Mouse (Mus musculus) hindbrain, embryonic 11.5 days (tissue): ENCODE results near the gene Adarb2. TPM values are rescaled to one million over a fixed set of nuclear protein-coding genes. Genes with fewer than 3 reads are reported as not detected.

Experiments used
- ATAC-seq: fragments of 200-750 bp; cut with Nextera tagmentation; 2 replicates; pipeline ENCODE4 v1.8.0; 2017; ENCODE audit warnings: mild to moderate bottlenecking, moderate TSS enrichment, moderate library complexity; ENCODE audit not compliant: low FRiP score
- DNase-seq: peaks from one replicate; pipeline ENCODE4 v3.0.0-alpha.2; 2015; ENCODE audit warnings: low spot score
- H3K27ac ChIP-seq: fragments of 300-500 bp; sonication (generic); 2 replicates; pipeline ENCODE4 v1.5.1; 2014; ENCODE audit warnings: mild to moderate bottlenecking, low read depth, low read length
- H3K27me3 ChIP-seq: fragments of 300-500 bp; sonication (generic); 2 replicates; pipeline ENCODE4 v1.6.1; 2014; ENCODE audit warnings: mild to moderate bottlenecking, low read length, moderate library complexity, mixed read lengths; ENCODE audit not compliant: control insufficient read depth, insufficient read depth
- H3K36me3 ChIP-seq: fragments of 300-500 bp; sonication (generic); 2 replicates; pipeline ENCODE4 v1.6.1; 2014; ENCODE audit warnings: mild to moderate bottlenecking, low read length, moderate library complexity, mixed read lengths; ENCODE audit not compliant: control insufficient read depth, insufficient read depth
- H3K4me1 ChIP-seq: fragments of 300-500 bp; sonication (generic); replicated peaks from 2 replicates; pipeline ENCODE4 v1.6.1; 2014; ENCODE audit warnings: low read length, mixed read lengths; ENCODE audit not compliant: control insufficient read depth, insufficient read depth
- H3K4me2 ChIP-seq: fragments of 300-500 bp; sonication (generic); replicated peaks from 2 replicates; pipeline ENCODE4 v1.6.1; 2014; ENCODE audit warnings: mild to moderate bottlenecking, low read depth, low read length
- H3K4me3 ChIP-seq: fragments of 300-500 bp; sonication (generic); 2 replicates; pipeline ENCODE4 v1.5.1; 2014; ENCODE audit warnings: low read depth, low read length
- H3K9ac ChIP-seq: fragments of 300-500 bp; sonication (generic); 2 replicates; pipeline ENCODE4 v1.6.1; 2014; ENCODE audit warnings: low read depth, low read length
- H3K9me3 ChIP-seq: fragments of 300-500 bp; sonication (generic); 2 replicates; pipeline ENCODE4 v1.6.1; 2016; ENCODE audit warnings: low read length; ENCODE audit not compliant: control insufficient read depth
- WGBS: fragments of 180-500 bp; shearing (Covaris S2); extraction: QIAGEN DNeasy Blood & Tissue Kit; methylation state at CpG from one replicate; pipeline ENCODE4 v1.1.7; 2014; 5-methylcytosine and 5-hydroxymethylcytosine counted together
- polyA plus RNA-seq: library from polyadenylated mRNA; unstranded; fragments of >200 nt; fragmentation: Nextera tagmentation; extraction: Ambion mirVana; gene quantifications from 2 replicates; pipeline ENCODE4 v1.2.1, GENCODE M21; 2014

Adarb2 gene
- polyA plus RNA-seq, 1 experiment from 2014 or later = 19.3 TPM

- 93% methylated on average over 6 of the region's 6 CpGs for WGBS
These were observed 546.8 kb downstream of the Adarb2 start for GRCm38 (mm10) chr13:8749451-8749850.

DNA sequence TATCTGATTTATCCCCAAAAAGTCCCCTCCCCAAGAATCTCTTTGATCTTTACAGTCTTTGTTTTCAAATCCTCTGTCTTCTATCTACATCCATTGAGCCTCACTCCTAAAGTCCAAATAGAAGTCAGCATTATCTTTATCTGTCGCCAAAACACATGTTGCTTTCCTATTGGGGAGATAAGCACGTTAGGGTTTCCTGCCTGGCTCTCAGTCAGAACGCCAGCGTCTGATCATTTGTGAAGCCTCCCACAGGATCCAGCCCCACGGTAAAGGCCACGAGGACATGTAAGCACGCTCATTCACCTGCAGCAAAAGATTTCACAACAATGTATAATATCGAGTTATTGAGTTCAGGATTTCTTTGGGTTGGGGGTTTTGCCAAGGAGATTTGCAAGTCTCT is 558.3 kb downstream of the Adarb2 start:
- H3K36me3 ChIP-seq = no peaks in the 10 kb centered on the region
- no peaks in the 10 kb centered on the region for H3K9me3 ChIP-seq

More at GRCm38 (mm10) chr13:8749451-8749850, 546.8 kb downstream of the Adarb2 start:
- ATAC-seq (no peak), DNase-seq (no peak)
- Histone ChIP-seq H3K27ac (no peak overlapping the region), H3K9me3 (no peaks in the 10 kb centered on the region), H3K9ac (no peak overlapping the region), H3K27me3 (no peaks in the 10 kb centered on the region), H3K4me3 (no peak overlapping the region), H3K36me3 (no peaks in the 10 kb centered on the region), H3K4me2 (no peak overlapping the region), H3K4me1 (no peaks in the 10 kb centered on the region)

DNA sequence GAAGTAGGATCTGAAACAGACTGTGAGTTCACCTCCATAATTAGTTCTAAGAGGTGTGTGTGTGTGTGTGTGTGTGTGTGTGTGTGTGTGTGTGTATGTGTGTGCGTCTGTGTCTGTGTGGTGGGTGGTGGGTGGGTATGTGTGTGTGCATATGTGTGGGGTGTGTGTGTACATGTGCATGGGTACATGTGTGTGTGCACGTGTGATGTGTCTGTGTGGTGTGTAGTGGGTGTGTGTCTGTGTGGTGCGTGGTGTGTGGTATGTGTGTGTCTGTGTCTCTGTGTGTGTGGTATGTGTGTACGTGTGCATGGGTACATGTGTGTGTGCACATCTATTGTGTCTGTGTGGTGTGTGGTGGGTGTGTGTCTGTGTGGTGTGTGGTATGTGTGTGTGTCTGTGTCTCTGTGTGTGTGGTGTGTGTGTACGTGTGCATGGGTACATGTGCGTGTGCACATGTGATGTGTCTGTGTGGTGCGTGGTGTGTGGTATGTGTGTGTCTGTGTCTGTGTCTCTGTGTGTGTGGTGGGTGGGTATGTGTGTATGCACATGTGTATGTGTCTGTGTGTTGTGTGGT is 567.1 kb downstream of the Adarb2 start:
- Histone ChIP-seq H3K9me3 (no peaks in the 10 kb centered on the region), H3K4me1 (no peaks in the 10 kb centered on the region), H3K36me3 (no peaks in the 10 kb centered on the region), H3K27ac (no peak overlapping the region), H3K27me3 (no peaks in the 10 kb centered on the region), H3K4me3 (no peak overlapping the region), H3K4me2 (no peak overlapping the region), H3K9ac (no peak overlapping the region)
- DNase-seq = no peak
- WGBS = 90% methylated on average over 7 of the region's 7 CpGs
- no peak for ATAC-seq

More for the DNA sequence above, 558.3 kb downstream of the Adarb2 start:
- no peak for ATAC-seq
- Histone ChIP-seq H3K9ac (no peak overlapping the region), H3K4me3 (no peak overlapping the region), H3K27me3 (no peaks in the 10 kb centered on the region), H3K4me1 (no peaks in the 10 kb centered on the region), H3K27ac (no peak overlapping the region), H3K4me2 (no peak overlapping the region)
- no peak for DNase-seq
- WGBS = 75% methylated on average over 8 of the region's 8 CpGs

- H3K4me3 ChIP-seq = no peak overlapping the region
- no peaks in the 10 kb centered on the region for H3K36me3 ChIP-seq
- 81% methylated on average over 4 of the region's 4 CpGs for WGBS
- H3K4me1 ChIP-seq = no peaks in the 10 kb centered on the region
- no peak for DNase-seq
- H3K4me2 ChIP-seq = no peak overlapping the region
- no peaks in the 10 kb centered on the region for H3K9me3 ChIP-seq
- no peak for ATAC-seq
- no peaks in the 10 kb centered on the region for H3K27me3 ChIP-seq
- no peak overlapping the region for H3K27ac ChIP-seq
- H3K9ac ChIP-seq = no peak overlapping the region
These were observed 568.0 kb downstream of the Adarb2 start for GRCm38 (mm10) chr13:8770616-8771015.

DNA sequence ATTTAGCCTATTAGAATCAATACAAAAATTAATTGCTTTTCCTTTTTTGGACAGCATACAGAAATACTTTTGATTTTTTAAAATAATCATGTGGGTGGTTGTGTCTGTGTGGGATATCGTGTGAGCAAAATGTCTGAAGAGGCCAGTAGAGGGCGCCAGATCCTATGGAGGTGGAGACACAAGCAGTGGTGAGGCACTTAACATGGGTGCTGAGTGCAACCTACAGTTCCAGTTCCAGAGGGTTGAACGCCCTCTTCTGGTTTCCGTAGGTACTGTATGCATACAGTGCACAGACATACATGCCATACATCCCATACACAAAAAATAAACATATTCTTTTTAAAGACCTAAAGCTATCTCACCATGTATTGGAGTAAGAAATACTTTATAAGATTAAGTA is 577.8 kb downstream of the Adarb2 start:
- ATAC-seq = 0 out of 2 replicates have a peak, but pooled peaks have one; percentile 28
- no peaks in the 10 kb centered on the region for H3K36me3 ChIP-seq
- no peak overlapping the region for H3K9ac ChIP-seq
- H3K4me1 ChIP-seq = no peaks in the 10 kb centered on the region
- H3K9me3 ChIP-seq = no peaks in the 10 kb centered on the region
- DNase-seq = peak; percentile 64
- 52% methylated on average over 4 of the region's 4 CpGs for WGBS
- H3K4me2 ChIP-seq = no peak overlapping the region
- no peak overlapping the region for H3K27ac ChIP-seq
- H3K27me3 ChIP-seq = no peaks in the 10 kb centered on the region
- H3K4me3 ChIP-seq = no peak overlapping the region

DNA sequence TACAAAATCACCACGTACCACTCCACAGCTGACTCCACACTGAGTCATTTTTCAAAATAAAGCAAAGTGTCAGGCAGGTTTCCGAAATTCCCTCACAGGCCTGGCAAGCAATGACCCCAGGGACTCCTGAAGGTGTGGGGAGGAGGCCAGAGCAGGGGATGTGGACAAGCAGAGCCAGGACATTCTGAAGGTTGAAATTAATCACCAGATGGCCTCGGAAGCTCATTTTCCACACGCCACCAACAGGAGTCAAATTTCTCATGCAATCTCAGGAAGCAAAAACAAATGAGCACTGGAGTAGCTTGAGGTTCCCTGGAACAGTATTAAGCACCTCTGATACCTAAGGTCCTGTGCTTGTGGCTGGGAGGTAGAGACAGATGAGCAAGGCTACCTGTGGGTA is 580.0 kb downstream of the Adarb2 start:
- no peak overlapping the region for H3K4me2 ChIP-seq
- DNase-seq = no peak
- 42% methylated on average over 4 of the region's 4 CpGs for WGBS

GRCm38 (mm10) chr13:8783686-8784307 is 581.1 kb downstream of the Adarb2 start:
- Histone ChIP-seq H3K4me3 (no peak overlapping the region), H3K36me3 (no peaks in the 10 kb centered on the region), H3K27me3 (no peaks in the 10 kb centered on the region), H3K4me2 (no peak overlapping the region), H3K9me3 (no peaks in the 10 kb centered on the region), H3K27ac (no peak overlapping the region), H3K4me1 (no peaks in the 10 kb centered on the region), H3K9ac (no peak overlapping the region)
- no peak for DNase-seq
- ATAC-seq = no peak
- WGBS = 90% methylated on average over 10 of the region's 10 CpGs

More for the DNA sequence above, 580.0 kb downstream of the Adarb2 start:
- no peaks in the 10 kb centered on the region for H3K4me1 ChIP-seq
- no peak overlapping the region for H3K27ac ChIP-seq
- no peak for ATAC-seq
- no peaks in the 10 kb centered on the region for H3K36me3 ChIP-seq
- no peaks in the 10 kb centered on the region for H3K27me3 ChIP-seq
- H3K9ac ChIP-seq = no peak overlapping the region
- H3K4me3 ChIP-seq = no peak overlapping the region
- H3K9me3 ChIP-seq = no peaks in the 10 kb centered on the region

DNA sequence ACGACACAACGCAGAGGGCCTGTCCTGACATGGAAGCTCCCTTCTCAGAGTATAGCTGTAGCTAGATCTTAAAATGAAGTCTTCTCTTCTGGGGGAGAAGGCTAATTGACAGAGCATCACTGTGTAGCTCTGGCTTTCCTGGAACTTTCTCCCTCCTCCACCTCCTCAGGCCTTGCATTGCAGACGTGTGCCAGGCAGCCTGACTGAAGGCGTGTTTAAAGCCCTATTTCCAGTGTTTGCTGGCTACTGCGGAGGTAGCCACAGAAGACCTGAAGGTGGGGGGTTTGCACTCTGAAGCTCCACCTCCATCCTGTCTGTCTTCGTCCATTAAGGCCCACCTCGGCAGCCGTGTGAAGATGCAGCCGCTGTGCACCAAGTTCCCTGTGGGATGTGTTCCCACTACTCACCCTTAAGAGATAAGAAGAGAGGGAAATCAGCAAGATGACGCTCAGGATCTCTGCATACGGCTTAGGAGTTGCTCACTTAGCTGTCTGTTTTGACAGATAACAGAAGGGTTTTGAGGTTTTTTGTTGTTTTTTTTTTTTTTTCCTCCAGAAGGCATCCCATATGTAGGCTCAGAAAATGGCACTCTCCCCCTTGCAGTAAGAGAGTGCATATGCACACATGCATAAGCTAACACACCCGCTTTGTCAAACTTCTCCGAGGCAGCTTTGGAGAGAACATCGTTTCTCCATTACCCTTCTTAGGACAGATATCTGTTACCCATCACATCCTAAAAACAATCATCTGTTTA is 581.8 kb downstream of the Adarb2 start:
- Histone ChIP-seq H3K4me2 (no peak overlapping the region), H3K36me3 (no peaks in the 10 kb centered on the region), H3K27ac (no peak overlapping the region), H3K4me1 (no peaks in the 10 kb centered on the region), H3K4me3 (no peak overlapping the region), H3K9me3 (no peaks in the 10 kb centered on the region), H3K9ac (no peak overlapping the region), H3K27me3 (no peaks in the 10 kb centered on the region)
- WGBS = 86% methylated on average over 14 of the region's 14 CpGs
- no peak for DNase-seq
- no peak for ATAC-seq
